Mouse (Mus musculus): Measurements from ENCODE around the gene Dnmt3a. TPM values are rescaled to one million over a fixed set of nuclear protein-coding genes. Genes with fewer than 3 reads are reported as not detected.

Gene Dnmt3a
- polyA plus RNA-seq, 1 experiment: 4.6 TPM

DNA sequence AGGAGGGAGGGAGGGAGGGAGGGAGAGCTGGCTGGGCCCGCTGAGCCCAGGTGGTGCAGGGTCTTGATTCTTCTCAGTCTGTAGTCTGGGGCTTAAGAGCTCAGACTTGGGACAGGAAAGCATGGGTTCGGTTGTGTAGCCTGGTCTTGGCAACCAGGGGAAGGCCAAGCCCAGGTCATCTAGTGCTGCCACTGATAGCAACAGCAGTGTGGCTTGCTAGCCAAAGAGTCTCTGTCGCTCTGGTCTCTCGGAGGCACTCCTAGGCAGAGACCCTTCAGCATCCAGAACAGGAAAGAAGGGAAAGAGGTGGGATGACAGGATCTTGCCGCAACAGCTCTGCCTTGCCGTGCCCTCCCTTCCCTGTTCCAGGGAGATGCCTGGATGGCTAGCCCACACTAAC lies 6.4 kb downstream of the Dnmt3a start:
- Histone ChIP-seq H3K36me3 (ENCODE audit: control insufficient read depth, insufficient read depth) (no peaks in the 10 kb centered on the region), H3K79me3 (ENCODE audit: low read depth) (peaks cover 2% of the 10 kb centered on the region), H3K4me3 (ENCODE audit: insufficient read depth, poor library complexity, severe bottlenecking) (no peak overlapping the region), H3ac (ENCODE audit: control insufficient read depth, insufficient read length, low read depth) (no peak overlapping the region), H3K27me3 (ENCODE audit: control insufficient read depth, insufficient read depth, insufficient read length) (no peaks in the 10 kb centered on the region), H3K79me2 (ENCODE audit: control insufficient read depth, insufficient read depth) (peaks cover 6% of the 10 kb centered on the region)
- no peak for TF ChIP-seq FOSL1 (IDR thresholded peaks at IDR 0.05; ENCODE audit: insufficient read depth, low read length, poor library complexity, severe bottlenecking)
- no peak for TF ChIP-seq MYOD1 (IDR thresholded peaks at IDR 0.05; ENCODE audit: control insufficient read depth, insufficient read length, low read depth)
- TF ChIP-seq MYOG (IDR thresholded peaks at IDR 0.05; ENCODE audit: control insufficient read depth, extremely low read depth, insufficient read length): no peak
- TF ChIP-seq CEBPB (IDR thresholded peaks at IDR 0.05; ENCODE audit: low read depth): no peak
- TF ChIP-seq CTCF (IDR thresholded peaks at IDR 0.05; ENCODE audit: control insufficient read depth, insufficient read depth, insufficient read length): no peak
- TF ChIP-seq USF1 (IDR thresholded peaks at IDR 0.05; ENCODE audit: low read depth): no peak
- TF ChIP-seq MAX (IDR thresholded peaks at IDR 0.05): no peak

- Histone ChIP-seq H3K79me2 (ENCODE audit: control insufficient read depth, insufficient read depth) (peaks cover 6% of the 10 kb centered on the region), H3ac (ENCODE audit: control insufficient read depth, insufficient read length, low read depth) (no peak overlapping the region), H3K36me3 (ENCODE audit: control insufficient read depth, insufficient read depth) (no peaks in the 10 kb centered on the region), H3K79me3 (ENCODE audit: low read depth) (peaks cover 2% of the 10 kb centered on the region), H3K27me3 (ENCODE audit: control insufficient read depth, insufficient read depth, insufficient read length) (no peaks in the 10 kb centered on the region), H3K4me3 (ENCODE audit: insufficient read depth, poor library complexity, severe bottlenecking) (no peak overlapping the region)
- TF ChIP-seq USF1 (IDR thresholded peaks at IDR 0.05; ENCODE audit: low read depth): no peak
- no peak for TF ChIP-seq CTCF (IDR thresholded peaks at IDR 0.05; ENCODE audit: control insufficient read depth, insufficient read depth, insufficient read length)
- no peak for TF ChIP-seq MYOD1 (IDR thresholded peaks at IDR 0.05; ENCODE audit: control insufficient read depth, insufficient read length, low read depth)
- TF ChIP-seq CEBPB (IDR thresholded peaks at IDR 0.05; ENCODE audit: low read depth): no peak
- TF ChIP-seq FOSL1 (IDR thresholded peaks at IDR 0.05; ENCODE audit: insufficient read depth, low read length, poor library complexity, severe bottlenecking): no peak
- TF ChIP-seq MAX (IDR thresholded peaks at IDR 0.05): no peak
- TF ChIP-seq MYOG (IDR thresholded peaks at IDR 0.05; ENCODE audit: control insufficient read depth, extremely low read depth, insufficient read length): no peak
Observed at GRCm38 (mm10) chr12:3813138-3813537, 7.3 kb downstream of the Dnmt3a start.

- no peaks in the 10 kb centered on the region for H3K36me3 ChIP-seq (ENCODE audit: control insufficient read depth, insufficient read depth)
- H3K4me3 ChIP-seq (ENCODE audit: insufficient read depth, poor library complexity, severe bottlenecking): no peak overlapping the region
- no peaks in the 10 kb centered on the region for H3K79me2 ChIP-seq (ENCODE audit: control insufficient read depth, insufficient read depth)
- H3K79me3 ChIP-seq (ENCODE audit: low read depth): peaks cover 2% of the 10 kb centered on the region
- H3ac ChIP-seq (ENCODE audit: control insufficient read depth, insufficient read length, low read depth): no peak overlapping the region
- H3K27me3 ChIP-seq (ENCODE audit: control insufficient read depth, insufficient read depth, insufficient read length): no peaks in the 10 kb centered on the region
- TF ChIP-seq CTCF (IDR thresholded peaks at IDR 0.05; ENCODE audit: control insufficient read depth, insufficient read depth, insufficient read length): no peak
- TF ChIP-seq MYOG (IDR thresholded peaks at IDR 0.05; ENCODE audit: control insufficient read depth, extremely low read depth, insufficient read length): no peak
- TF ChIP-seq USF1 (IDR thresholded peaks at IDR 0.05; ENCODE audit: low read depth): no peak
- no peak for TF ChIP-seq MYOD1 (IDR thresholded peaks at IDR 0.05; ENCODE audit: control insufficient read depth, insufficient read length, low read depth)
- no peak for TF ChIP-seq CEBPB (IDR thresholded peaks at IDR 0.05; ENCODE audit: low read depth)
- no peak for TF ChIP-seq FOSL1 (IDR thresholded peaks at IDR 0.05; ENCODE audit: insufficient read depth, low read length, poor library complexity, severe bottlenecking)
- no peak for TF ChIP-seq MAX (IDR thresholded peaks at IDR 0.05)
Observed at GRCm38 (mm10) chr12:3815386-3815785, 9.6 kb downstream of the Dnmt3a start.

GRCm38 (mm10) chr12:3817033-3817432 lies 11.2 kb downstream of the Dnmt3a start:
- Histone ChIP-seq H3K36me3 (ENCODE audit: control insufficient read depth, insufficient read depth) (no peaks in the 10 kb centered on the region), H3ac (ENCODE audit: control insufficient read depth, insufficient read length, low read depth) (no peak overlapping the region), H3K4me3 (ENCODE audit: insufficient read depth, poor library complexity, severe bottlenecking) (no peak overlapping the region), H3K79me2 (ENCODE audit: control insufficient read depth, insufficient read depth) (peaks cover 4% of the 10 kb centered on the region), H3K27me3 (ENCODE audit: control insufficient read depth, insufficient read depth, insufficient read length) (no peaks in the 10 kb centered on the region), H3K79me3 (ENCODE audit: low read depth) (no peaks in the 10 kb centered on the region)
- no peak for TF ChIP-seq MYOG (IDR thresholded peaks at IDR 0.05; ENCODE audit: control insufficient read depth, extremely low read depth, insufficient read length)
- TF ChIP-seq CTCF (IDR thresholded peaks at IDR 0.05; ENCODE audit: control insufficient read depth, insufficient read depth, insufficient read length): peak; percentile 1

DNA sequence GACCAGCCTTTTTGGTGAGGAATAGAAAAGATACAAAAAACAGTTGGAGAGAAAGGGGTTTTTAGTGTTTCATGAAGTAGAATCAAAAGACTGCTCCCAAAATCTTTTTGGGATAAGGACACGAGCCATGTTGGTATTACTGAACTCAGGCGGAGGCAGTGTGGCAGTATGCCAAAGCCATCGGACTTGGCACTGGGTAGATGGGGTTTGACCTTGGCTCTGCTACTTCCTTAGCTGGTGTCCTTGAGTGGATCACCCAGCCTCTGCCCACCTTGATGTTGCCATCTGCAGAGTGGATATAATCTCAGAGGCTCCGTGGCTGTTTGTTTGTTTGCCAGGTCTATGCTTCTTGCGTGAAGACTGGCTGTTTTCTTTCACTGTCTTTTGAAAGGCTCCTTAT lies 11.8 kb downstream of the Dnmt3a start:
- no peaks in the 10 kb centered on the region for H3K27me3 ChIP-seq (ENCODE audit: control insufficient read depth, insufficient read depth, insufficient read length)
- TF ChIP-seq USF1 (IDR thresholded peaks at IDR 0.05; ENCODE audit: low read depth): no peak
- no peak for TF ChIP-seq MYOD1 (IDR thresholded peaks at IDR 0.05; ENCODE audit: control insufficient read depth, insufficient read length, low read depth)
- TF ChIP-seq MYOG (IDR thresholded peaks at IDR 0.05; ENCODE audit: control insufficient read depth, extremely low read depth, insufficient read length): no peak
- TF ChIP-seq FOSL1 (IDR thresholded peaks at IDR 0.05; ENCODE audit: insufficient read depth, low read length, poor library complexity, severe bottlenecking): no peak
- TF ChIP-seq CEBPB (IDR thresholded peaks at IDR 0.05; ENCODE audit: low read depth): no peak
- no peak for TF ChIP-seq CTCF (IDR thresholded peaks at IDR 0.05; ENCODE audit: control insufficient read depth, insufficient read depth, insufficient read length)
- no peak overlapping the region for H3K4me3 ChIP-seq (ENCODE audit: insufficient read depth, poor library complexity, severe bottlenecking)
- H3K79me3 ChIP-seq (ENCODE audit: low read depth): no peaks in the 10 kb centered on the region
- no peaks in the 10 kb centered on the region for H3K36me3 ChIP-seq (ENCODE audit: control insufficient read depth, insufficient read depth)
- H3K79me2 ChIP-seq (ENCODE audit: control insufficient read depth, insufficient read depth): peaks cover 4% of the 10 kb centered on the region
- H3ac ChIP-seq (ENCODE audit: control insufficient read depth, insufficient read length, low read depth): no peak overlapping the region

GRCm38 (mm10) chr12:3819899-3820298 lies 14.1 kb downstream of the Dnmt3a start:
- H3K36me3 ChIP-seq (ENCODE audit: control insufficient read depth, insufficient read depth): no peaks in the 10 kb centered on the region
- H3K4me3 ChIP-seq (ENCODE audit: insufficient read depth, poor library complexity, severe bottlenecking): no peak overlapping the region
- TF ChIP-seq MYOG (IDR thresholded peaks at IDR 0.05; ENCODE audit: control insufficient read depth, extremely low read depth, insufficient read length) (no peak), CEBPB (IDR thresholded peaks at IDR 0.05; ENCODE audit: low read depth) (no peak), FOSL1 (IDR thresholded peaks at IDR 0.05; ENCODE audit: insufficient read depth, low read length, poor library complexity, severe bottlenecking) (no peak), CTCF (IDR thresholded peaks at IDR 0.05; ENCODE audit: control insufficient read depth, insufficient read depth, insufficient read length) (no peak), USF1 (IDR thresholded peaks at IDR 0.05; ENCODE audit: low read depth) (no peak), MYOD1 (IDR thresholded peaks at IDR 0.05; ENCODE audit: control insufficient read depth, insufficient read length, low read depth) (no peak), MAX (IDR thresholded peaks at IDR 0.05) (no peak)
- H3K79me3 ChIP-seq (ENCODE audit: low read depth): no peaks in the 10 kb centered on the region
- H3K27me3 ChIP-seq (ENCODE audit: control insufficient read depth, insufficient read depth, insufficient read length): no peaks in the 10 kb centered on the region
- no peak overlapping the region for H3ac ChIP-seq (ENCODE audit: control insufficient read depth, insufficient read length, low read depth)
- peaks cover 4% of the 10 kb centered on the region for H3K79me2 ChIP-seq (ENCODE audit: control insufficient read depth, insufficient read depth)

Measured in C2C12 (cell line).